Mouse (Mus musculus): ENCODE measurements around the gene Slc24a1. TPM values are rescaled to one million over a fixed set of nuclear protein-coding genes. Genes with fewer than 3 reads are reported as not detected.

Gene Slc24a1
- polyA plus RNA-seq, 1 experiment from 2014 or later = 0.08 TPM

GRCm38 (mm10) chr9:64941650-64942049, 9.8 kb downstream of the Slc24a1 start:
- Histone ChIP-seq H3K27ac (ENCODE audit: low read depth) (no peak overlapping the region), H3K36me3 (ENCODE audit: control insufficient read depth, insufficient read depth, low read length) (no peaks in the 10 kb centered on the region), H3K9ac (ENCODE audit: low read length) (no peak overlapping the region), H3K4me3 (ENCODE audit: low read depth, low read length) (no peak overlapping the region), H3K4me1 (replicated peaks; ENCODE audit: control insufficient read depth, insufficient read depth, low read length) (no peaks in the 10 kb centered on the region; the same call in 1 of the 2 replicates), H3K9me3 (ENCODE audit: control insufficient read depth, low read length) (no peaks in the 10 kb centered on the region), H3K27me3 (replicated peaks; ENCODE audit: control insufficient read depth, insufficient read depth, low read length) (no peaks in the 10 kb centered on the region), H3K4me2 (ENCODE audit: low read length) (no peak overlapping the region)
- DNase-seq (ENCODE audit: low spot score) (no peak), ATAC-seq (replicated peaks; ENCODE audit: low FRiP score, low TSS enrichment, low read depth) (no peak)
- 70% methylated on average over 4 of the region's 4 CpGs for whole genome bisulfite sequencing

GRCm38 (mm10) chr9:64940731-64941346, 10.6 kb downstream of the Slc24a1 start:
- 52% methylated on average over 11 of the region's 11 CpGs for WGBS
- DNase-seq (ENCODE audit: low spot score) = peak; percentile 47
- Histone ChIP-seq H3K9ac (ENCODE audit: low read length) (no peak overlapping the region), H3K27me3 (replicated peaks; ENCODE audit: control insufficient read depth, insufficient read depth, low read length) (no peaks in the 10 kb centered on the region), H3K4me1 (replicated peaks; ENCODE audit: control insufficient read depth, insufficient read depth, low read length) (no peaks in the 10 kb centered on the region; the same call in 1 of the 2 replicates), H3K27ac (ENCODE audit: low read depth) (peak overlapping the region; percentile 51; the same call in 1 of the 2 replicates), H3K36me3 (ENCODE audit: control insufficient read depth, insufficient read depth, low read length) (no peaks in the 10 kb centered on the region), H3K9me3 (ENCODE audit: control insufficient read depth, low read length) (no peaks in the 10 kb centered on the region), H3K4me3 (ENCODE audit: low read depth, low read length) (no peak overlapping the region), H3K4me2 (ENCODE audit: low read length) (no peak overlapping the region)
- ATAC-seq (replicated peaks; ENCODE audit: low FRiP score, low TSS enrichment, low read depth) = no peak

GRCm38 (mm10) chr9:64939790-64940189, 11.6 kb downstream of the Slc24a1 start:
- H3K4me1 ChIP-seq (replicated peaks; ENCODE audit: control insufficient read depth, insufficient read depth, low read length) = no peaks in the 10 kb centered on the region; the same call in 1 of the 2 replicates
- H3K4me3 ChIP-seq (ENCODE audit: low read depth, low read length) = no peak overlapping the region
- ATAC-seq (replicated peaks; ENCODE audit: low FRiP score, low TSS enrichment, low read depth) (no peak), DNase-seq (ENCODE audit: low spot score) (no peak)
- H3K36me3 ChIP-seq (ENCODE audit: control insufficient read depth, insufficient read depth, low read length) = no peaks in the 10 kb centered on the region
- H3K9me3 ChIP-seq (ENCODE audit: control insufficient read depth, low read length) = no peaks in the 10 kb centered on the region
- H3K9ac ChIP-seq (ENCODE audit: low read length) = no peak overlapping the region
- no peak overlapping the region for H3K4me2 ChIP-seq (ENCODE audit: low read length)
- no peak overlapping the region for H3K27ac ChIP-seq (ENCODE audit: low read depth)
- 80% methylated on average over 2 of the region's 2 CpGs for WGBS
- no peaks in the 10 kb centered on the region for H3K27me3 ChIP-seq (replicated peaks; ENCODE audit: control insufficient read depth, insufficient read depth, low read length)

- Histone ChIP-seq H3K4me2 (ENCODE audit: low read length) (no peak overlapping the region), H3K36me3 (ENCODE audit: control insufficient read depth, insufficient read depth, low read length) (no peaks in the 10 kb centered on the region), H3K27me3 (replicated peaks; ENCODE audit: control insufficient read depth, insufficient read depth, low read length) (no peaks in the 10 kb centered on the region), H3K9ac (ENCODE audit: low read length) (no peak overlapping the region), H3K27ac (ENCODE audit: low read depth) (no peak overlapping the region), H3K4me3 (ENCODE audit: low read depth, low read length) (no peak overlapping the region), H3K9me3 (ENCODE audit: control insufficient read depth, low read length) (no peaks in the 10 kb centered on the region), H3K4me1 (replicated peaks; ENCODE audit: control insufficient read depth, insufficient read depth, low read length) (no peaks in the 10 kb centered on the region; the same call in 1 of the 2 replicates)
- ATAC-seq (replicated peaks; ENCODE audit: low FRiP score, low TSS enrichment, low read depth) (no peak), DNase-seq (ENCODE audit: low spot score) (no peak)
- 45% methylated on average over 4 of the region's 4 CpGs for WGBS
Observed at GRCm38 (mm10) chr9:64939281-64939680, 12.1 kb downstream of the Slc24a1 start.

- Histone ChIP-seq H3K4me2 (ENCODE audit: low read length) (no peak overlapping the region), H3K27me3 (replicated peaks; ENCODE audit: control insufficient read depth, insufficient read depth, low read length) (no peaks in the 10 kb centered on the region), H3K27ac (ENCODE audit: low read depth) (no peak overlapping the region), H3K36me3 (ENCODE audit: control insufficient read depth, insufficient read depth, low read length) (no peaks in the 10 kb centered on the region), H3K9me3 (ENCODE audit: control insufficient read depth, low read length) (no peaks in the 10 kb centered on the region), H3K9ac (ENCODE audit: low read length) (no peak overlapping the region), H3K4me3 (ENCODE audit: low read depth, low read length) (no peak overlapping the region), H3K4me1 (replicated peaks; ENCODE audit: control insufficient read depth, insufficient read depth, low read length) (no peaks in the 10 kb centered on the region; the same call in 1 of the 2 replicates)
- WGBS = 82% methylated on average over 5 of the region's 5 CpGs
- no peak for ATAC-seq (replicated peaks; ENCODE audit: low FRiP score, low TSS enrichment, low read depth)
- peak; percentile 44 for DNase-seq (ENCODE audit: low spot score)
Observed at GRCm38 (mm10) chr9:64938535-64938934, 12.9 kb downstream of the Slc24a1 start.

GRCm38 (mm10) chr9:64937491-64937890, 13.9 kb downstream of the Slc24a1 start:
- WGBS = 56% methylated on average over 5 of the region's 5 CpGs

GRCm38 (mm10) chr9:64936508-64936907, 14.9 kb downstream of the Slc24a1 start:
- no peaks in the 10 kb centered on the region; the same call in 1 of the 2 replicates for H3K4me1 ChIP-seq (replicated peaks; ENCODE audit: control insufficient read depth, insufficient read depth, low read length)
- DNase-seq (ENCODE audit: low spot score) (peak; percentile 63), ATAC-seq (replicated peaks; ENCODE audit: low FRiP score, low TSS enrichment, low read depth) (no peak)
- H3K4me2 ChIP-seq (ENCODE audit: low read length) = no peak overlapping the region
- no peaks in the 10 kb centered on the region for H3K36me3 ChIP-seq (ENCODE audit: control insufficient read depth, insufficient read depth, low read length)
- no peaks in the 10 kb centered on the region for H3K27me3 ChIP-seq (replicated peaks; ENCODE audit: control insufficient read depth, insufficient read depth, low read length)
- H3K27ac ChIP-seq (ENCODE audit: low read depth) = no peak overlapping the region
- H3K4me3 ChIP-seq (ENCODE audit: low read depth, low read length) = no peak overlapping the region
- 13% methylated on average over 6 of the region's 6 CpGs for WGBS
- H3K9ac ChIP-seq (ENCODE audit: low read length) = no peak overlapping the region
- H3K9me3 ChIP-seq (ENCODE audit: control insufficient read depth, low read length) = no peaks in the 10 kb centered on the region

More at GRCm38 (mm10) chr9:64937491-64937890, 13.9 kb downstream of the Slc24a1 start:
- DNase-seq (ENCODE audit: low spot score) (no peak), ATAC-seq (replicated peaks; ENCODE audit: low FRiP score, low TSS enrichment, low read depth) (no peak)
- Histone ChIP-seq H3K4me3 (ENCODE audit: low read depth, low read length) (no peak overlapping the region), H3K4me2 (ENCODE audit: low read length) (no peak overlapping the region), H3K4me1 (replicated peaks; ENCODE audit: control insufficient read depth, insufficient read depth, low read length) (no peaks in the 10 kb centered on the region; the same call in 1 of the 2 replicates), H3K27me3 (replicated peaks; ENCODE audit: control insufficient read depth, insufficient read depth, low read length) (no peaks in the 10 kb centered on the region), H3K27ac (ENCODE audit: low read depth) (no peak overlapping the region), H3K9me3 (ENCODE audit: control insufficient read depth, low read length) (no peaks in the 10 kb centered on the region), H3K9ac (ENCODE audit: low read length) (no peak overlapping the region), H3K36me3 (ENCODE audit: control insufficient read depth, insufficient read depth, low read length) (no peaks in the 10 kb centered on the region)

- Histone ChIP-seq H3K36me3 (ENCODE audit: control insufficient read depth, insufficient read depth, low read length) (no peaks in the 10 kb centered on the region), H3K4me2 (ENCODE audit: low read length) (no peak overlapping the region), H3K9ac (ENCODE audit: low read length) (no peak overlapping the region), H3K27me3 (replicated peaks; ENCODE audit: control insufficient read depth, insufficient read depth, low read length) (no peaks in the 10 kb centered on the region), H3K4me1 (replicated peaks; ENCODE audit: control insufficient read depth, insufficient read depth, low read length) (peaks cover 4% of the 10 kb centered on the region; the same call in 1 of the 2 replicates), H3K4me3 (ENCODE audit: low read depth, low read length) (no peak overlapping the region), H3K9me3 (ENCODE audit: control insufficient read depth, low read length) (no peaks in the 10 kb centered on the region), H3K27ac (ENCODE audit: low read depth) (no peak overlapping the region)
- ATAC-seq (replicated peaks; ENCODE audit: low FRiP score, low TSS enrichment, low read depth) (peak; percentile 12; the same call in 1 of the 2 replicates), DNase-seq (ENCODE audit: low spot score) (peak; percentile 50)
- 44% methylated on average over 15 of the region's 15 CpGs for WGBS
Observed at GRCm38 (mm10) chr9:64934015-64934754, 17.2 kb downstream of the Slc24a1 start.

Measured in intestine, embryonic 14.5 days (tissue).